Mouse (Mus musculus) C2C12 (cell line): ENCODE data around the gene Rilp.

Experiments
- CEBPB ChIP-seq: IDR thresholded peaks from one replicate; pipeline ENCODE4 v1.6.1; 2011; ENCODE audit warnings: low read depth, mild to moderate bottlenecking, control low read depth, moderate library complexity
- CTCF ChIP-seq: IDR thresholded peaks from one replicate; pipeline ENCODE4 v1.5.1; 2011; ENCODE audit not compliant: control insufficient read depth, insufficient read depth, insufficient read length
- MAX ChIP-seq: IDR thresholded peaks from one replicate; pipeline ENCODE4 v1.6.1; 2011; ENCODE audit warnings: mild to moderate bottlenecking, control low read depth
- MYOD1 ChIP-seq: IDR thresholded peaks from one replicate; pipeline ENCODE4 v1.6.1; 2011; ENCODE audit warnings: low read depth; ENCODE audit not compliant: control insufficient read depth, insufficient read length
- MYOG ChIP-seq: IDR thresholded peaks from one replicate; pipeline ENCODE4 v1.6.1; 2011; ENCODE audit not compliant: control insufficient read depth, insufficient read length; ENCODE audit errors: extremely low read depth
- USF1 ChIP-seq: IDR thresholded peaks from one replicate; pipeline ENCODE4 v1.6.1; 2011; ENCODE audit warnings: low read depth, mild to moderate bottlenecking, control low read depth, moderate library complexity

DNA sequence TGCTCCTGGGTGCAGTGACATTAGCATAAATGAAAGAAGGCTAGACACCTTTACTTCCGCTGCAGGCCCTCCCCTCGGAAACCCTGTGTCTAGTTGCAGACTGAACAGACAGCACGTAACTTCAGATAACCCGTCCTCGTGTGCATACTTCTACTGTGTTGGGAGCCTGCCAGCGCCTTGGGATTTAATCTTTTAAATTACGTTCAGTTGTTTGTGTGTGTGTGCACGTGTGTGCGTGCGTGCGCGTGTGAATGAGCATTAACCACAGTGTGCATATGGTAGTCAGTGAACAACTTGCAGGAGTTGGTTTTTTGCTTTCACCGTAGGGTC is 29.0 kb downstream of the Rilp start:
- TF ChIP-seq CTCF (no peak), MYOD1 (no peak), CEBPB (no peak), USF1 (no peak), MYOG (no peak), MAX (no peak)
